Mouse (Mus musculus) embryonic facial prominence, embryonic 11.5 days (tissue): ENCODE measurements around the gene Mpdz. TPM values are rescaled to one million over a fixed set of nuclear protein-coding genes. Genes with fewer than 3 reads are reported as not detected.

Experiments
- ATAC-seq: fragments of 200-750 bp; cut with Nextera tagmentation; replicated peaks from 2 replicates; pipeline ENCODE4 v1.8.0; 2017; ENCODE audit warnings: low read depth; ENCODE audit not compliant: insufficient number of reproducible peaks, low FRiP score, low TSS enrichment
- DNase-seq: peaks from one replicate; pipeline ENCODE4 v3.0.0-alpha.2; 2015; ENCODE audit warnings: low spot score
- H3K27ac ChIP-seq: fragments of 300-500 bp; sonication (generic); replicated peaks from 2 replicates; pipeline ENCODE4 v1.5.1; 2014; ENCODE audit warnings: mild to moderate bottlenecking, low read depth, low read length, control low read depth
- H3K27me3 ChIP-seq: fragments of 300-500 bp; sonication (generic); 2 replicates; pipeline ENCODE4 v1.6.1; 2014; ENCODE audit warnings: mild to moderate bottlenecking, low read length, moderate library complexity, mixed read lengths; ENCODE audit not compliant: control insufficient read depth, insufficient read depth
- H3K36me3 ChIP-seq: fragments of 300-500 bp; sonication (generic); replicated peaks from 2 replicates; pipeline ENCODE4 v1.6.1; 2014; ENCODE audit warnings: low read depth, mild to moderate bottlenecking, low read length, moderate library complexity, mixed read lengths; ENCODE audit not compliant: control insufficient read depth, insufficient read depth
- H3K4me1 ChIP-seq: fragments of 300-500 bp; sonication (generic); 2 replicates; pipeline ENCODE4 v1.6.1; 2014; ENCODE audit warnings: low read length, mixed read lengths; ENCODE audit not compliant: control insufficient read depth, insufficient read depth
- H3K4me2 ChIP-seq: fragments of 300-500 bp; sonication (generic); 2 replicates; pipeline ENCODE4 v1.6.1; 2014; ENCODE audit warnings: low read depth, mild to moderate bottlenecking, control low read depth, low read length, moderate library complexity
- H3K4me3 ChIP-seq: fragments of 300-500 bp; sonication (generic); 2 replicates; pipeline ENCODE4 v1.5.1; 2014; ENCODE audit warnings: low read depth, low read length, control low read depth
- H3K9ac ChIP-seq: fragments of 300-500 bp; sonication (generic); replicated peaks from 2 replicates; pipeline ENCODE4 v1.6.1; 2014; ENCODE audit warnings: mild to moderate bottlenecking, control low read depth, low read length
- H3K9me3 ChIP-seq: fragments of 300-500 bp; sonication (generic); replicated peaks from 2 replicates; pipeline ENCODE4 v1.6.1; 2016; ENCODE audit warnings: mild to moderate bottlenecking, low read length, inconsistent platforms, mixed read lengths; ENCODE audit not compliant: control insufficient read depth
- WGBS: fragments of 180-500 bp; shearing (Covaris S2); extraction: QIAGEN DNeasy Blood & Tissue Kit; methylation state at CpG from one replicate; pipeline ENCODE4 v1.1.7; 2014; 5-methylcytosine and 5-hydroxymethylcytosine counted together
- polyA plus RNA-seq: library from polyadenylated mRNA; unstranded; fragments of >200 nt; fragmentation: Nextera tagmentation; extraction: Ambion mirVana; gene quantifications from 2 replicates; pipeline ENCODE4 v1.2.1, GENCODE M21; 2014

Mpdz gene
- polyA plus RNA-seq, 1 experiment from 2014 or later = 36.8 TPM

DNA sequence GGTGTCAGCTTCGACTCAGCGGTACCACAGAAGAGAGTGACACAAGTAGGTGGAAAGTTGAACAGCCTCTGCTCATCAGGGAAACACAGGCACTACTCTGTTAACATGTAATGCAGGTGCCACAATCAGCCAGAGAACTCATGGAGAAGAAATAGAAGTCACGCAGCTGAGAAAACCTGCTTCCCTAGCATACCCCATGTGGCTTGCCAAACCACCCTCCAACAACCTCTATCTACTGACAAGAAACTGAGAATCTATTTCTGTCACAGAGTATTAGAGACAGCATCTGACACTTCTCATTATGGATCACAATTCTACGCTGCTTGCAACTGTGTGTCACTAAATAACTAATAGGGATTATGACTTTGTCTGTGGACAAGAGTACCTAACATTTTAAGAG is 70.3 kb downstream of the Mpdz start:
- H3K9me3 ChIP-seq = no peaks in the 10 kb centered on the region
- ATAC-seq = no peak
- DNase-seq = no peak
- no peak overlapping the region for H3K9ac ChIP-seq
- H3K4me1 ChIP-seq = no peaks in the 10 kb centered on the region
- H3K27me3 ChIP-seq = no peaks in the 10 kb centered on the region
- H3K36me3 ChIP-seq = no peaks in the 10 kb centered on the region; the same call in 1 of the 2 replicates
- H3K4me2 ChIP-seq = no peak overlapping the region
- no peak overlapping the region for H3K4me3 ChIP-seq
- 94% methylated on average over 4 of the region's 4 CpGs for WGBS
- H3K27ac ChIP-seq = no peak overlapping the region

- H3K27ac ChIP-seq = no peak overlapping the region
- no peak overlapping the region for H3K9ac ChIP-seq
- H3K36me3 ChIP-seq = no peaks in the 10 kb centered on the region; the same call in none of the 2 replicates
- ATAC-seq (no peak), DNase-seq (no peak)
- WGBS = 86% methylated on average over 3 of the region's 3 CpGs
- no peaks in the 10 kb centered on the region for H3K4me1 ChIP-seq
- H3K9me3 ChIP-seq = no peaks in the 10 kb centered on the region
- H3K4me3 ChIP-seq = no peak overlapping the region
- no peaks in the 10 kb centered on the region for H3K27me3 ChIP-seq
- H3K4me2 ChIP-seq = no peak overlapping the region
Observed at GRCm38 (mm10) chr4:81351368-81351767, 91.2 kb downstream of the Mpdz start.

DNA sequence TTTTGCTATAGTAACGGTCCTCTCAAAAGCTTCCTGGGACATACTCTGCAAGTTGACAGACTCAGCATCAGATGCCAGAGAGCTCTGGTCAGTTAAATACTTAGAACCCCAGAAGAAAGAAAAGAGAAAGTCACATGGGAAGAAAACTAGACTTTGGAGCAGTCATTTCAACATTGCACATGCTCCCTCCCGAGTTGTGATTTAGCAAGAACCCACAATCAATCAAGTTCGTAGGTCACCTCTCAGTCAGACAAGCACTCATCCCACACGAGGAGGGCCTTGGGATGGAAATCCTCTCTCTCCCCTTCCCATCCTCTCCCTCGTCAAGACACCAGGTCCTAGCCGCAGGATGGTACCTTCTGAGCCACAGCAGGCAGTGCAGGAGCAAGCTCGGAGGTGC is 94.0 kb downstream of the Mpdz start:
- H3K4me2 ChIP-seq = no peak overlapping the region
- no peaks in the 10 kb centered on the region; the same call in none of the 2 replicates for H3K36me3 ChIP-seq
- no peak overlapping the region for H3K4me3 ChIP-seq
- H3K27me3 ChIP-seq = no peaks in the 10 kb centered on the region
- no peaks in the 10 kb centered on the region for H3K4me1 ChIP-seq
- no peak for ATAC-seq
- no peaks in the 10 kb centered on the region for H3K9me3 ChIP-seq
- H3K27ac ChIP-seq = no peak overlapping the region
- DNase-seq = no peak
- no peak overlapping the region for H3K9ac ChIP-seq
- WGBS = 84% methylated on average over 7 of the region's 7 CpGs

GRCm38 (mm10) chr4:81345141-81345540 is 97.5 kb downstream of the Mpdz start:
- H3K27ac ChIP-seq = no peak overlapping the region
- WGBS = 84% methylated on average over 3 of the region's 3 CpGs
- no peaks in the 10 kb centered on the region for H3K4me1 ChIP-seq

GRCm38 (mm10) chr4:81333628-81333991 is 109.0 kb downstream of the Mpdz start:
- Histone ChIP-seq H3K9me3 (no peaks in the 10 kb centered on the region), H3K4me2 (no peak overlapping the region), H3K27me3 (no peaks in the 10 kb centered on the region), H3K4me3 (no peak overlapping the region), H3K36me3 (no peaks in the 10 kb centered on the region), H3K27ac (no peak overlapping the region), H3K9ac (no peak overlapping the region), H3K4me1 (no peaks in the 10 kb centered on the region; the same call in 1 of the 2 replicates)
- 58% methylated on average over 2 of the region's 2 CpGs for WGBS
- ATAC-seq = peak; percentile 31; the same call in 1 of the 2 replicates
- peak; percentile 40 for DNase-seq

More at GRCm38 (mm10) chr4:81345141-81345540, 97.5 kb downstream of the Mpdz start:
- Histone ChIP-seq H3K27me3 (no peaks in the 10 kb centered on the region), H3K9me3 (no peaks in the 10 kb centered on the region), H3K4me2 (no peak overlapping the region), H3K4me3 (no peak overlapping the region), H3K9ac (no peak overlapping the region), H3K36me3 (no peaks in the 10 kb centered on the region; the same call in none of the 2 replicates)
- ATAC-seq (no peak), DNase-seq (no peak)

DNA sequence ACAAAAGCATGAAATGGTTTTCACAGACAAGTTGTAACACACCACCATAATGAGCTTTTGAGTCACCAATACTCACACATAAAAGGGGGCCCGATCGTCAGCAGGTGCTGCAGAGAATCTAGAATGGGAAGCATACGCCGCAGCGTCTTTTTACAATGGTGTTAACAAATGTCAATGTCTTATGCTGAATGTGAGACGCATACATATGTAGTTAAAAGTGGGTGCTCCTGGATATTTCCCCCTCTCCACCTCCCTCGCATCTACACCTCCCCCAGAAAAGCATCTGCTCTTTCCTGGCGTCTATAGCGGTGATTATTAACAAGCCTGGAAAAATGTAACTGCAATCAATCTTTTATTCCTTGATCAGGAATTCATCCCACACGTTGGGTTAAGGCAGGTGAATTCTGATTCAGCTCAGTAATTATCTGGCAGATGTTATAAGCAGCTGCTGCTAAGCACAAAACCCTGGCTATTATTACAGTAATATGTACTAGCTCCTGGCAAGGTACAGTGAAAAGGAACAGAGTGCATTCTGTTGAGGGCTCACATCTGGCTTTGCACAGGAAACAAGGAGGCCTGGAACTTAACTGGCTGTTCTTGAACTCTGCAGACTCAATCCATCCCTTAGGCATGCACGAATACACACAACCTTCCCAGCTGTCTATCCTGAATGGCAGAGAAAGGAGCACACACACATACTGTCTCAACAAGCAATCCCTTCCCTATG is 109.6 kb downstream of the Mpdz start:
- Histone ChIP-seq H3K9ac (no peak overlapping the region), H3K36me3 (no peaks in the 10 kb centered on the region), H3K4me1 (no peaks in the 10 kb centered on the region; the same call in 1 of the 2 replicates), H3K4me3 (no peak overlapping the region), H3K27ac (no peak overlapping the region), H3K4me2 (no peak overlapping the region), H3K9me3 (no peaks in the 10 kb centered on the region), H3K27me3 (no peaks in the 10 kb centered on the region)
- whole genome bisulfite sequencing = 69% methylated on average over 11 of the region's 11 CpGs
- DNase-seq (peak; percentile 38), ATAC-seq (peak; percentile 78)

DNA sequence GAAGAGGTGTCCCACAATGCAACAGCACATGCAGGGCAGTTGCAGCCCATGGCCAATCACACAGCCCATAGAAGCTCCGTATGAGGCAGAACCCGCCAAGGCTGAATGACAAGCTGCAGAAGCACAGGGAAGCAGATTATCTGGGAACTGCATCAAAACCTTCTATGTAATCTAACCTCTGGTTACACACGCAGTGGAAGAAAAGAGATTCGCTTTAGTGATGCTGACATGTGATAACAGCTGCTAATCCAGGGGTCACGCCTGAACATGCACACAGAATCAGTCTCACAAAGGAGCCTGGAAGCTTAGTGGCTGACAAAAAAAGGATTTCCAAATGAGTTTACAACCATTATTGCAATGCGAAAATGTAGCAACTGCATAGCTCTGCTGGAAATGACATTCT is 110.2 kb downstream of the Mpdz start:
- no peak overlapping the region for H3K4me2 ChIP-seq
- 65% methylated on average over 6 of the region's 6 CpGs for WGBS
- ATAC-seq (no peak), DNase-seq (peak; percentile 28)
- no peaks in the 10 kb centered on the region; the same call in 1 of the 2 replicates for H3K4me1 ChIP-seq
- no peaks in the 10 kb centered on the region for H3K36me3 ChIP-seq
- no peaks in the 10 kb centered on the region for H3K27me3 ChIP-seq
- H3K9me3 ChIP-seq = no peaks in the 10 kb centered on the region
- no peak overlapping the region for H3K4me3 ChIP-seq
- H3K9ac ChIP-seq = no peak overlapping the region
- no peak overlapping the region for H3K27ac ChIP-seq

- Histone ChIP-seq H3K27me3 (no peaks in the 10 kb centered on the region), H3K27ac (no peak overlapping the region), H3K9ac (no peak overlapping the region), H3K4me2 (no peak overlapping the region), H3K4me1 (no peaks in the 10 kb centered on the region), H3K4me3 (no peak overlapping the region), H3K9me3 (no peaks in the 10 kb centered on the region), H3K36me3 (no peaks in the 10 kb centered on the region; the same call in 1 of the 2 replicates)
- DNase-seq (no peak), ATAC-seq (no peak)
- WGBS = 84% methylated on average over 2 of the region's 2 CpGs
Observed at GRCm38 (mm10) chr4:81327694-81328093, 114.9 kb downstream of the Mpdz start.
